Mouse (Mus musculus): Measurements from ENCODE around the gene Inha. TPM values are rescaled to one million over a fixed set of nuclear protein-coding genes. Genes with fewer than 3 reads are reported as not detected.

Gene Inha
- total and polyA plus RNA-seq, 3 experiments = not detected

GRCm38 (mm10) chr1:75532280-75533172, 25.6 kb downstream of the Inha start:
- no peak for DNase-seq (ENCODE audit: low read depth, low spot score)
- H3K27me3 ChIP-seq (ENCODE audit: control insufficient read depth in 1 of 2, insufficient read depth in 2 of 2, low read length in 2 of 2) = no peaks in the 10 kb centered on the region
- no peak overlapping the region for H3K9ac ChIP-seq (ENCODE audit: control insufficient read depth, low read depth, low read length, poor library complexity, severe bottlenecking)
- H3K79me2 ChIP-seq (ENCODE audit: control insufficient read depth, insufficient read depth, low read length, poor library complexity) = no peaks in the 10 kb centered on the region
- TF ChIP-seq CHD1 (IDR thresholded peaks at IDR 0.05; ENCODE audit: low read depth, low read length) = no peak
- no peak for TF ChIP-seq POLR2AphosphoS5 (IDR thresholded peaks at IDR 0.05; ENCODE audit: borderline replicate concordance, low read depth, low read length)
- no peak for TF ChIP-seq TBP (IDR thresholded peaks at IDR 0.05; ENCODE audit: low read depth, low read length)
- TF ChIP-seq CTCF (IDR thresholded peaks at IDR 0.05 in 2 of 3, conservative IDR thresholded peaks at IDR 0.05 in 1 of 3; ENCODE audit: control insufficient read depth in 1 of 3, insufficient read depth in 1 of 3, low read depth in 2 of 3, low read length in 3 of 3, poor library complexity in 1 of 3, severe bottlenecking in 1 of 3) = no peak
- TF ChIP-seq ETS1 (IDR thresholded peaks at IDR 0.05; ENCODE audit: low read depth, low read length) = no peak
- no peak for TF ChIP-seq ZKSCAN1 (IDR thresholded peaks at IDR 0.05; ENCODE audit: low read depth, low read length)
- TF ChIP-seq RCOR1 (IDR thresholded peaks at IDR 0.05; ENCODE audit: low read depth, low read length) = no peak
- TF ChIP-seq KAT2A (conservative IDR thresholded peaks at IDR 0.05; ENCODE audit: low read depth, low read length) = no peak
- no peak for TF ChIP-seq TCF12 (IDR thresholded peaks at IDR 0.05; ENCODE audit: low read depth, low read length)
- no peak overlapping the region for H3K4me3 ChIP-seq (ENCODE audit: control insufficient read depth in 1 of 2, insufficient read depth in 1 of 2, low read depth in 2 of 2, low read length in 2 of 2)
- H3K36me3 ChIP-seq (ENCODE audit: control insufficient read depth in 1 of 2, insufficient read depth in 2 of 2, low read length in 2 of 2) = no peaks in the 10 kb centered on the region
- H3K4me1 ChIP-seq (ENCODE audit: control insufficient read depth in 1 of 2, insufficient read depth in 2 of 2, low read length in 2 of 2) = no peaks in the 10 kb centered on the region
- H3K9me3 ChIP-seq (replicated peaks; ENCODE audit: insufficient read depth, low read length) = no peaks in the 10 kb centered on the region
- H3K27ac ChIP-seq (ENCODE audit: control insufficient read depth, low read depth, low read length) = no peak overlapping the region

- TF ChIP-seq NRF1 (IDR thresholded peaks at IDR 0.05; ENCODE audit: insufficient read depth, low read depth, low read length, poor library complexity, severe bottlenecking) (no peak), E2F4 (IDR thresholded peaks at IDR 0.05; ENCODE audit: borderline replicate concordance, low read depth, low read length) (no peak), POLR2AphosphoS2 (IDR thresholded peaks at IDR 0.05; ENCODE audit: low read length) (no peak), RAD21 (IDR thresholded peaks at IDR 0.05; ENCODE audit: low read depth, low read length) (no peak), MAZ (IDR thresholded peaks at IDR 0.05; ENCODE audit: low read depth, low read length) (no peak), KAT2A (conservative IDR thresholded peaks at IDR 0.05; ENCODE audit: low read depth, low read length) (no peak), RCOR1 (IDR thresholded peaks at IDR 0.05; ENCODE audit: low read depth, low read length) (no peak), ZMIZ1 (IDR thresholded peaks at IDR 0.05; ENCODE audit: low read depth, low read length) (no peak)
- no peaks in the 10 kb centered on the region for H3K27me3 ChIP-seq (ENCODE audit: control insufficient read depth in 1 of 2, insufficient read depth in 2 of 2, low read length in 2 of 2)
- no peaks in the 10 kb centered on the region for H3K79me2 ChIP-seq (ENCODE audit: control insufficient read depth, insufficient read depth, low read length, poor library complexity)
- H3K9me3 ChIP-seq (replicated peaks; ENCODE audit: insufficient read depth, low read length) = no peaks in the 10 kb centered on the region
- H3K4me1 ChIP-seq (ENCODE audit: control insufficient read depth in 1 of 2, insufficient read depth in 2 of 2, low read length in 2 of 2) = no peaks in the 10 kb centered on the region
- H3K36me3 ChIP-seq (ENCODE audit: control insufficient read depth in 1 of 2, insufficient read depth in 2 of 2, low read length in 2 of 2) = no peaks in the 10 kb centered on the region
- H3K9ac ChIP-seq (ENCODE audit: control insufficient read depth, low read depth, low read length, poor library complexity, severe bottlenecking) = no peak overlapping the region
- no peak overlapping the region for H3K27ac ChIP-seq (ENCODE audit: control insufficient read depth, low read depth, low read length)
- no peak for DNase-seq (ENCODE audit: low read depth, low spot score)
- H3K4me3 ChIP-seq (ENCODE audit: control insufficient read depth in 1 of 2, insufficient read depth in 1 of 2, low read depth in 2 of 2, low read length in 2 of 2) = no peak overlapping the region
These were observed 26.7 kb downstream of the Inha start for GRCm38 (mm10) chr1:75533325-75534252.
